Mouse (Mus musculus): ENCODE measurements at regions not wholly inside any gene's neighbourhood (a gene's known extent, or its start where the extent isn't known, plus 50 kb on each side); places are given as distances from the start of the nearest gene placed in this dataset.

DNA sequence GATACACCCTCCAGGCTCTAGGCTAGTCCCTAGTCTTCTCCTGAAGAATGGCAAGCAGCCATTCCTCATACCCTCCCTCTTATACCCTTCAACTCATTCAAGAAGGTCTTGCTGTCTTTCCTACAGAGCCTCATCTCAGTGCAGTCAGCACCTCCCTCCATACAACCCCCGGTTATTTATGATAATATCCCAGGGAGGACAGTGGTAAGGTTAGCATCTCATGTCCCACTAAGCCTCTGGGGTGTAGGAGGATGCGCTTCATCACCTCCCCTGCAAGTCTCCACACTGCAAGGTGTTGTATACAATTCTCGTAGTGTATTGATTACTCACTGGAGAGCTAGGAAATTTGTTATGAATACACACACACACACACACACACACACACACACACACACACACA, 80.2 kb upstream of the Shisa6 start:
- DNase-seq: no peak

DNA sequence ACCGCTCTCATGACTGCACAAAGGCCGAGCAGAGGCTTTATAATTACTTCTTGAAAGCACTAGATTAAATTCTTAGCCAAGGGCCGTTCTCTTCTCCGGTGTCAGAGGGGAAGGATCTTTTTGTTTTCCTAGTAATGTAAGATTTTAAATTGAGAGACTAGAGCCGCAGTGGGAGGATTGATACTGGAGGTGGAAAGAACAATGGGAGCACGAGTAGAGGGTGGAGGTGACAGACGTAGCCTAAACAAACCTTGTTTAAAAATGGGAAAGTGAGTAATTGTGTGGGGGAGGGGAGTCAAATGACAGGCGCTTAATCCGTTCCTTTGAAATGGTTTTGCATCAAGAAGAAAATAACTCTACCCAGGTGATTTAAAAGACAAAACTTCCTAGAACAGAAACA, 80.9 kb upstream of the Shisa6 start:
- DNase-seq: no peak

DNA sequence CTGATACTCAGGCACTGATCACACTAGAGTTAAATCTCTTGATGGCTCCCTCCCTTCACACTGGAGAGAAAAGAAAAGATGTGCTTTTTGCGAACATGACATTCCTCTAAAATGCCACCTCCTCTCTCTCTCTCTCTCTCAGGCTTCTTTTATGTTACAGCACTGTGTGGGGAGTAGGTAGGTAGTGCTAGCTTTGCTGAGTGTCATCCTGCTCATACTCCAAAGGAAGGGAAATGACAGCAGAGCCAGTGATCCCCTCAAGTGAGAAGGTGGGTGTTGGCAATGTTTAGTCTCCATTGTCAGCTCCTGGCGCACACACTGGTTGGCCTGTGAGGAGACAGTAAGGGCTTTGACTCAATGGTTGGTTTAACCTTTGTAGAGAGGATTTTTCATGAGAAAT, 84.0 kb upstream of the Shisa6 start:
- no peak for DNase-seq

DNA sequence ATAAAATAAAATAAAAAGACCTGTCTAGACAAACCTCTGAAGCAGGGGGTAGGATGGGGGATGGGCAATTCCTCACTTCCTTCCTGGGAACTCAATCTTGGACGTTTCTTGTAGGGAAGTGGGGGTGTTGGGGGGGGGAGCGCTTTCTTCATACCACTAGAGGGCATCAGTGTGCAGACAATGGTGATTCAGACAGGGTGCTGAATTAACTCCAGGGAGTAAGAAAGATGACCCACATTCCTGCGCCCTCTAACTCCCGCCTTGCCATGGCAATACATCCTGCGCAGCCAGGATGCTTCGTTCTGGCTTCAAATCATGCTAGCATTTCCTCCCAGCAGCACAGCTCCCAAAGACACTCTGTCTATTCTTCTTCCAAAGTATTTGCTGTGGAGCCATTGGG, 87.4 kb upstream of the Shisa6 start:
- DNase-seq: peak; percentile 0

DNA sequence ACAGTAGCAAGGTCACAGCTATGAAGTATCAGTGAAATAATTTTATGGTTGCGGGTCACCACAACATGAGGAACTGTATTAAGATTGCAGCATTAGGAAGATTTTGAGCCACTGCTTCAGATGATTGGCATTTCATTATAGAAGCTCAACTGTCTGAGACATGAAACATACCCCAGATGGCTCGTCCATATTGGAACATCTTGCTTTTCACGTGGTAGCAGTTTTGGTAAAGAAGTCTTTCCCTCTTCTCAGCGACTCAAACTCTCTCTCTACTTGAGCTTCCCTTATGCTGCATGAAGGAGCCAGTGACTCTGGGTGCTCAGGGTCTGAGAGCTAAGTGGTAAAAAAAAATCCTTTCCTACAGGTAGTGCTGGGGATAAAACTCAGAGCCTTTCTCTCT, 99.7 kb upstream of the Shisa6 start:
- no peak for DNase-seq

DNA sequence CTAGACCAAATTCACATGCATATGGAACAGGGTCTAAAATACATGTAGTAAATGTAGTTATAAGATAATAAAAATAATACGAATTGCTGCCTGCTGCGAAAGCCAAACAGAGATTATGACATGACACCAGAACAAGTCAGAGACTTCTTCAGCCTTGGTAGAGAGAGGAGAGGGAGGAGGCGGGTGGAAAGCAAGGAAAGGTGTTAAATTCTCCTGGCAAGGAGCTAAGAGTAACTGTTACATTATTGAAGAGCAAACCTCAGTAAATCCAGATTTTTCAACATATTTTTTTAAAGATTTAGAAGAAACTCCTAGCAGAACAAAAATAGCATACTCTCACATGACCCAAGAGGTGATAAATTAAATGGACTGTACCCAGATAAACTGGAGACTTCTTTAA, 131.0 kb upstream of the Shisa6 start:
- no peak for DNase-seq

DNA sequence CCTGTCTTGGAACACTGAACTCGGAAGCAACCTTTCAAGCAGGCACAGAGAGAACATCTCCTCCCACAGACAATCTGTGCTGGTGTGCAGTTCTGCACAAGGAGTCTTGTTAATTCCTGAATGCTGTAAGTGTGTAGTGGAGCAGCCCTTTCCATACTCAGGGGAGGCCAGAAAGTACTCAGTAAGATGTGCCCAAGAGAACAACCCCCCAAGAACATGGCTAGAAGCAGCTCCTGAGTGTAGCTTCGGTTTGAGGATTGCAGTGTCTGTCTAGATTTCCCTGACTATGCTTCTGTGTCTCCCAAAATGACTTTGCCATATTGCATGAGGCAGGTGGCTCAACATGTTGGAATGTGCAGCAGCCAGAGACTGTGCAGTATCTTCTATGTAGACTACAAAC, 148.8 kb upstream of the Shisa6 start:
- DNase-seq: no peak

DNA sequence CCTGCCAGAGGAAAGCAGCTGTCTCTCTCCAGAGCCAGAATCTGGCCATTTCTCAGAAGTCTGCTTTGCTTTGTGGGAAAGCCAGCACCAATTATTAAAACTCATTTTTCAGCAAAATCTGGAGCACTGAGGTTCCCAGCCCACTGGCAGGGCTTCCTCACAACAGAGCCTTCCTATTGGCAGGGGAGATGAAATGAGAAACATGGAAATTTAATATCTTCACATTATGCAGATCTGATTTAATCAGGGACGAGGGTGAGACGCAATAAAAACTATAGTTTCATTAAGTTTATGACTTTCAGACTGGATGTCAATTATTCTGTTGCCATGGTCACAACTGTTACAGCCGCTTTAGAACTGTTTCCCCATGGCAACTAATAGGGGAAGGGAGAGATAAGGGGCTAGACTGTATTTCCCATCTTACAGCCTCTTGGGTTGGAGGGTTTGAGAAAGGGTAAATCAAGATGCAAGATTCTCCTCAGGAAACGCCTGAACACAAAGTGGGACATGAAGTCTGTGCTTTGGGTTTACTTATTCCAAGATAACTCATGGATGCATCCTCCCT, 154.4 kb upstream of the Shisa6 start:
- no peak for DNase-seq

DNA sequence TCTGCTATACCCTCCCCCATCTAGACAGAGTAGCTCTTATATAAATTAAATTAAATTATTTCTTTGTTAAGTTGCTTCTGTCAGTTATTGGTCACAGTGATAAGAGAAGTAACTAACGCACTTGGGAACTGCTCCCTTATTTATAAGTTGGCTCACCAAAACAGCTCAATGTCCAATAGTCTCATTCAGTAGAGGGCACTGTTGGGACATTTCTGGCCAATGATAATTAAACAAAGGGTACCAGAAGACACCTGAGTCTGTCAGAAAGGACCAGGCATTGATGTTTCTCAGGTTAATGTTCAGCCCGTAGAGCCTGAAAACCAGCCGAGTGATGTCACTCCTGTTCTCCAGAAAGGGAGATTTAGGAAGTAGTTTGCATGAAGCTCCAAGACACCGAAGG, 156.1 kb upstream of the Shisa6 start:
- DNase-seq: no peak

DNA sequence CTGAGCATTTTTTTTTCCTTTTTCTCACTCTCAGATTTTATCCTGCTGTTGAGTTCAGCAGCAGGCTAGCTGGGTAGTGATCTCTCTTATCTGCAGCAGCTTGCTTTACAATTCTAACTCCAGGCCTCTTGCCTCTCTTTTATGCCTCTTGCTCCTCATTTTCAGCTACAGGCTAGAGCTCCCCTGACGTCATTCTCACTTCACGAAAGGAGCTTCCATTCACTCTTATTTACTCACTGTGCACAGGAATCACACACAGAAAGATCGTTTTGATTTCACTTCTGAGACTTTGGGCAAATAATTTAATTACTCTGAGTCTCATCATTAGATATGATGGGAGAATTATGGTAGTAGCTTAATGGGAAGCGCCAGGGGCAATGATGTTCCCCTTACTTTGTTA, 158.4 kb upstream of the Shisa6 start:
- no peak for DNase-seq

DNA sequence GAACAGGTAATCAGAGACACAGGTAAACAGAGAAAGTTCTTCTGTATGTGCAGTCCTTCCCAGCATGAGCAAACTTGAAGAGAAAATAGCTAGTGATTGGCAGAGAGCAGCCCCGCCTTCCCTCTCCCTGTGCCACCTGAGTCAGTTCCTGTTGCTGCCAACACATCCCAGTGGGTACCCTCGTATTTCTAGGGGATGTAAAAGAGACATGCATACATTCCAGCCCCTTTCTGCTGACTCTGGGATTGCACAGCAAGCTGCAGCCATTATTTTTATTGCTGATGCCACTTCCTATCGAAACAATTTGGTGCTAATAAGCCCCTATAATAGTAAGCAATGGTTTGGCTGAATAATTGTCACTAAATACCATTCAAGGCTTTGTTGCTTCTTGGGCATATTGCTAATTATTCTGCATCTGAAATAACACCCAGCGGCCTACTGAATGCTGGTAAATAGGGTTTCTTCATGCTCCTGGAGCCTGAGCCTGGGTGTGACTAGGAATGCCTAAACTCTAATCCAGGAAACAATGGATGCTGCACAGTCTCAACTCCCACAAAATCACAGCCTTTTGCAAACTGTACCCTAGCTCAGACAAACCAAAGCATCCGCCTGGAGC, 169.0 kb upstream of the Shisa6 start:
- no peak for DNase-seq

DNA sequence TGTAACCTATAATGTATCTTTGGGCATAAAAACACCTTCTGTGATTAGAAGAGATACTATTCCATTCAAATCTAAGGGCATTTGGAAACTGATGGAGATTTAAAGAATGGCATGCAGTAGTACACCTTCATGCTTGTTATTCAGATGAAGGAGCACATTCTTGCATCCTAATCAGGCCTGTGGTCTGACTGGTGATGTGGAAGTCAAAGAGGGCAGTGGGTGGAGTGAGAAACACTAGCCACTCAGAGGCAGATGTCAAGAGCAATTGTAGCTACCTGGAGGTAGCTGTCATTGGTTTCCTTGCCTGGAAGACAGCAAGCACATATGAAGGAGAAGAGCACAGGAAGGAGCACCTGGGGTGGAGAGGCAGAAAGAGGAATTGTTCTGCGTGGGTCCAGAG, 171.0 kb upstream of the Shisa6 start:
- no peak for DNase-seq

DNA sequence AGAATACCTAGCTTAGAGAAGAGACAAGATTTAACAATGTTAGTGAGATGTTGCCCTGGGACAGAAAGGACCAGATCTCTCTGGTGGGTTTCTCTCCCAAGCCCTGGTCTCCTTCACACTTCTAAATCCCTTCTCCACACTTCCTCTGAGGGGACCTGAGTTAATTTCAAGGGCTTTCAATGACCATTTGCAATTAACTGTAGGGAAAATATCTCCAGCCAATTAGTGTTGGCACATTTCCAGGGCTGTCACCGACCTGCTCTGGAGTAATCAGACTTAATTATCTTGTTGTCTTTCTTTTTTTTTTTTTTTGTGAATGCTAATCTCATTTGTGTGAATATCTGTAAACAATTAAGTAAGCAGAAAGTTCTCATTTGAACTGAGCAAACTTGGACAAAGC, 166.3 kb upstream of the Pirt start:
- no peak for DNase-seq

DNA sequence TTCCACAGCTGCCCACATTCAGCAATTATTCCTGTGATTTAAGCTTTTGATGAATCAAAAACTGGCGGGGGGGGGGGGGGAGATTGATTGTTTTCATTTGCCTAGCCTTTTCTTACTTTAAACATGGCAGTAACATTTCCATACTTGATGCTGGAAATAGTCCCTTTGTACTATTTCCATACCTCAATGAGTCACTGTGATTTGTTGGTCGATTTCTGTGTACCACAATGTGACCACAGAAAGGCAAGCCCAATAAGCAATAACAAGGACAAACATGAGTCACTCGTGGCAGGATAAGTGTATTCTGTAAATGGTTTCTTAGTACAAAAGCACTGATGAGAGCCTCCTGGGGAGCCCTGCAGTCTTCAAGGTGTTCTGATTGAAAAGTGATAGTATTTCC, 121.8 kb upstream of the Pirt start:
- no peak for DNase-seq

DNA sequence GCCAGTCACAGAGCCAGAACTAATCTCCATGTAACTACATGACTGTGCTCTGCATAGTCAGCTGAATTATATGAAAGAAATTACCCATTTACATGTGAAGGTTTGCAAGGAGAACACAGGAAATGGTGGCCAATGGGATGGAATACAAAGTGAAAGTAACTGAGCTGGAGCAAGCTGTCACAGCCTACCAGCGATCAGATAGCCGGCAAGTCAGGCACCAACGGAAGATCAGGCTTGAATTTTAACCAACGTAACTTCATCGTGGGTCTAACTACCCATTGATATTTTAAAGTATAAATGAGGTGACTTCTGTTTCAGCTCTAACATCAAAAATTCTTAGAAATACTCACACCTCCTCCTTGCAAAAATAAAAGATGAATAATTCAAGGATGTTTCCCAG, 104.9 kb upstream of the Pirt start:
- DNase-seq: no peak

DNA sequence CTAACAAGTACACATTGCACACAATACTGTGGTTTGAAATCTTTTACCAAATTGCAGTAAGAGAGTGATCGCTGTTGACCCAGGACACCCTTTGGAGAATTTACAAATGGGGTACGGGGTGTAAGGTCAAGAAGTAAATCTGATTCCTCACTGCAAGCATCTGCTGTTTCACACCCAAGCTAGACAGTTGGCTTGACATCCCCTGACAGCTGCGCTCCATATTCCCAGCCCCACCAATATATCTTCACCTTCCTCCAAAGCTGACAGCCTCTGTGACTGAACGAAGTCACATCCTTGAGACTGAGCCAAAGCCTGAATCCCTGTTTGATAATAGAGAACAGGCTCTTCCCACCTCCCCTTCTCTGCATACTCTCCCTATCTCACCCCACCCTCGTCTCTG, 98.5 kb upstream of the Pirt start:
- DNase-seq: no peak

DNA sequence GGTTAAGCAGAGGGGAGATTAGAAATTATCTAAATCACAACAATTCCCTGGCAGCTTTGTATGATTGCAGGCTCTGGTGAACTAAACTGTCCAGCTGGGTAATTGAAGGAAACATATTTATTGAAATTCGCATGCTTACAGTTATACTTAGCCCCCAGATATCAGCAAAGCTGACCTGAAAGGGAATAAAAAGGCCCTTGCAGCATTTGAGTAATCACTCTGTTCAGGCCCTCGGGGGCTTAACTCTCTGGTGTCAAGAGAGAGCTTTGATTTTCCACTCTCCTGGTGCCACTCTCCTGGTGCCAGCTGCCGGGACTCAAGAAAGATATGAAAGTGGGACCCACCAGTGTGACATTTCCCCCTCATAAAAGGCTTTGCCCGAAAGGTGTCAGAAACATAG, 98.0 kb upstream of the Pirt start:
- DNase-seq: no peak

DNA sequence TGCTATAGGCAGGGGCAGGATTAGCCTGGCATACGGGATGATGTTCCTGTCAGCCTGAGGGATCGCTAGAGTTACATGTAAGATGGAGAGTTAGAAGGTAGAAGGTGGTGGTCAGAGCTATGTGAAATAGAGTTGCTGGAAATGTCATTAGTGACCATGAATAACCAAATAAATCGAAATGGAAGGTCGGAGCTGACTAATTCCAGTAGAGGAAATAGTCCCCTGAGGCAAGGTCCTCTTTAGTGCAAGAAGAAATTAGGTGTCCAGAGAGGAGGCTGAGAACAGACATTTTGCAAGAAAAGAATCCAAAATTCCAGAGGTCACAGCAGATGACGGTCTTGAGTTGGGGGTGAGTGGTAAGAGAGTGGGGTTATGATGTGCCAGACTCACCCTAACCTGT, 75.9 kb upstream of the Pirt start:
- no peak for DNase-seq

DNA sequence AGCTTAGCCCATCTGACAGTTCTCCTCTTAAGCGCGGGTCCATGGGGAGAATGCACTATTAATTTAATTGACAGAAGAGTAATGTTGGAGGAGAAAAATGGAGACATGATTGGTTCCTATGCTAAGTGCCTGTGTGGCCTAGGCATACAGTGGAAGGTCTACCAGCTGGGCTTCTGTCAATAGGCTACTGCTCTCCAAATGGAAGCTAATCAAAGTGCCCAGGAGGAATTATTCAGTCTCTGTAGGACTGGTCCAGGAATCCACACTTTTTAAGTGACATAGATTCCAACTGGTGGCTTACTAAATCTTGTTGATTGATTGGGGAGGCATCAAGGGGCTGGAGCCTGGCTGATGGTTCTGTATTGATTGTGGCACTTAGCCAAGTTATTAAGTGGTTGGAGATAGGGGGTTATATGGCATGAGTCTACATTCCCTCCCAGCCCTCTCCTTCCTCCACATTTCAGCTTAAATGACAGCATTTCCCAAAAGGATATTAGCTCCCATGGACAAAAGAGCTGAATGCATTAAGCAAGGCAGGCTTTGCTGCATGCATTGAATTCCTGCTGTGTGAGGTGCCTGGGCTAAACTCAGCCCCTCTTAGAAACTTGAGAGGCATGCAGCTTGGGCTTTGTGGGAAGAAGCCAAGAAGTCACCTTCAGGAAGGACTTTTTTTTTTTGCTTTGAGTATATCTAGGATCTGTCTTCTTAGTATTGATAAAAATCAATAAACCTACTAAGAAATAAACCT, 75.0 kb upstream of the Pirt start:
- DNase-seq: no peak

DNA sequence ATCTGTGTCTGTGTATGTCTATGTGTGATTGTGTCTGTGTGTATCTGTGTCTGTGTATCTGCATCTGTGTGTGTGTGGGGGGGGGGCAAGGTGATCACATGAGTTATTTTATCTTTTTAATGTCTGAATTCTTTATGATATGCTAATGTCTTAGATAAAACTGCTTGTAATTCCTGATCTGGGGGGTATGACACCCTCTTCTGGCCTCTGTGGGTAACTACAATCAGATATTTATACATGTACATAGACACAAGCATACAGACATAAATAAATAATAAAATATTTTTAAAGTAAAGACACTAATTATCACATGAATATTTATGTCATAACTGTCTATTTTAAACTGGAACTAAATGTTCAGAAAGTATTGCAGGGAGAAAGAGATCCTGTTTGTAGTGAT, 66.5 kb upstream of the Pirt start:
- DNase-seq: no peak

DNA sequence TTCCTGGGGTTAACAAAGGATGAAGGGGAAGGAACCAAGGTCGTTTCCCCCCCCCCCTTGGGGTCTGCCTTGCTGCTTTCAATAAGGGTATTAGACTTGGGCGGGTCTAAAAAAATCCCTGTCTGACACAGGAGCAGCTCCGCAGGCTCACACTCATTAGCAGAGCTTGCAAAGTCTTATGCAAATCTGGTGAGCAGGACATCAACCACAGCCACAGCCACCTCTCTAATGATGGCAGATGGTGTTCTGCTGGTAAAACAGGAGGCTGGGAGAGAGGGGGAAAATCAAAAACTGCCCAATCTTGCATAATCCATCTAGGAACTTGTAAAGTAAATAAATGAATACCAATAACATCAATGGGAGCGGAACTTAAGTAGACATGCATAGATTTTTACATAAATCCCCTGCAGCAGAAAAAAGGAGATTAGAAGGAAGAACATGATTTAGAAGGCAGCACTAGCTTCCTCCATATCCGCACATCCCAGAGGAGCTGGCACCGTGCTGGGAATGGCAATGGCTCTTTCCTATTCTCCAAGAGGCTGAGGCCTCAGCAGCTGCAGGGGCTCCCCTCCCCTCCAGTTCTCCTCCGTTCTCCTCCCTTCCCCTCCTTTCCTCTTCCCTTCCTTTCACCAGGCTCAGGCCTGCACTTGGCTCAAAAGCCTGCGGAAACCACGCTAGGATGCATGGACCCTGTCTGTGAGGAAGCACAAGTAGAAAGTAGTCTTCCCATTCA, 65.6 kb upstream of the Pirt start:
- DNase-seq: no peak

Measured in cerebellum, adult 8-10 months (tissue).